Mouse (Mus musculus): ENCODE measurements around the gene Ndufa4l2.

GRCm38 (mm10) chr10:127521611-127522080 lies 6.9 kb downstream of the Ndufa4l2 start:
- TF ChIP-seq CTCF (IDR thresholded peaks at IDR 0.05), result no peak
- TF ChIP-seq EP300 (IDR thresholded peaks at IDR 0.05), result no peak
